Mouse (Mus musculus): ENCODE results near the gene Pip4k2a. TPM values are rescaled to one million over a fixed set of nuclear protein-coding genes. Genes with fewer than 3 reads are reported as not detected.

The Pip4k2a gene
- polyA plus RNA-seq, 1 experiment from 2014 or later = 10.7 TPM

DNA sequence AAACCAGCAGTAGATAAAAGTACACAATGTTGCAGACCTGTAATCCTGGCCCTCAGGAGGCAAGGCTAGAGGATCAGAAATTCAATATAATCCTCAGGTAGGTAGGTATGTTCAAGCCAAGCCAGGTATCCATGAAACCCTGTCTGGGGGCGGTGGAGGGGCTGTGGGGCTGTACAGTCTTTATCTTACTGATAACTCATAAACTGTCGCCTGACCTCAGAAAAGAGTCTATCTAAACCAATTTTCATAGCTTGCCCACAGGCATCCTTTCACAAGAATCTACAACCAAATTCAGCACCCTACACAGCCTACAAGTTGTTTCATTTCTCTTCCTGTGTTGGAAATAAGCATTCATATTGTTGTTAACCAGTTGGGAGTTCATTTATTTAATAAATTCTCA, 1.5 kb upstream of the Pip4k2a start:
- H3K4me2 ChIP-seq (replicated peaks) = no peak overlapping the region
- H3K27me3 ChIP-seq = peaks cover 4% of the 10 kb centered on the region; the same call in 1 of the 2 replicates
- no peak overlapping the region for H3K4me3 ChIP-seq
- H3K9ac ChIP-seq (replicated peaks) = no peak overlapping the region
- 94% methylated on average over 2 of the region's 2 CpGs for WGBS
- ATAC-seq (ENCODE audit: low FRiP score, low read depth) = no peak
- H3K4me1 ChIP-seq = peaks cover 22% of the 10 kb centered on the region
- no peak overlapping the region for H3K27ac ChIP-seq (replicated peaks)
- H3K36me3 ChIP-seq = no peaks in the 10 kb centered on the region
- no peaks in the 10 kb centered on the region for H3K9me3 ChIP-seq

- ATAC-seq (ENCODE audit: low FRiP score, low read depth) = peak; percentile 75
- Histone ChIP-seq H3K4me3 (peak overlapping the region; percentile 77), H3K27me3 (peaks cover 8% of the 10 kb centered on the region), H3K36me3 (no peaks in the 10 kb centered on the region), H3K9ac (replicated peaks) (peak overlapping the region; percentile 82), H3K27ac (replicated peaks) (peak overlapping the region; percentile 94), H3K4me2 (replicated peaks) (peak overlapping the region; percentile 97), H3K4me1 (peaks cover 22% of the 10 kb centered on the region), H3K9me3 (no peaks in the 10 kb centered on the region)
- WGBS = under 1% methylated on average over 46 of the region's 46 CpGs
These were observed 447 bp downstream of the Pip4k2a start for GRCm38 (mm10) chr2:18997387-18997971.

DNA sequence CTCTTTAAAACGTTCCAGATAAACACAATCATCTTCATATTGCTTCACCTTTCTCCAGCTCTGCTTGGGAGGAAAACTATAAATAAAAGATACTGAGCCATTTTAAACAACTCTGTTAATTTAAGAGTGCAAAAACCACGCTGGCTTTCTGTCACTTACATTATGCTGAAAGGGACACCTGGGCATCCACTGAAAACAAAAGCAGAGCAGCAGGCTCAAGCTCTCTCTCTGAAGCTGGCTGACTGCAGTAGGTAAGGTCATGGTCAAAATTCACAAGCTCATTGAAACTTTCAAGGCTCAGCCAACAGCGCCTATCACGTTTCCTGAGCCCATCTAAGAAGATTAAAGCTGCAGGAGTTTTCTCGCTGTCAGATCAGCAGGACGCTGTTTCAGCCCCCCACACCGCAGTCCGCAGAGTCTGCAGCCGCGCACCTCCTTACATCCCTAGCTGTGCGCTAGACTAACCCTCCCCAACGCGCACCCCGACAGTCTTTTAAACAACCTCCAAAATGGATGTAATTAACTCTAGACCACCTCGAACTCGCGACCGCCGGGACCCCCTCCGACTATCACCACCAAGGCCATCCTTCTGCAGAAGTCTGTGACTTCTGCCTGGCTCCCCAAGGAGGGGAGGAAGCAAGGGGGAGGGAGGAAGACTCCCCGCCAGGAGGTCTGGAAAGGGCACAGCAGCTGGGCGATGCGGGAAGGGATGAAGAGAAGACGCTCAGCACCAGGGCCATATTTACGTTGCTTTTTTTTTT, 1.3 kb downstream of the Pip4k2a start:
- no peak overlapping the region for H3K27ac ChIP-seq (replicated peaks)
- H3K9me3 ChIP-seq = no peaks in the 10 kb centered on the region
- no peak for ATAC-seq (ENCODE audit: low FRiP score, low read depth)
- H3K4me1 ChIP-seq = peaks cover 22% of the 10 kb centered on the region
- peak overlapping the region; percentile 82 for H3K9ac ChIP-seq (replicated peaks)
- H3K36me3 ChIP-seq = no peaks in the 10 kb centered on the region
- under 1% methylated on average over 25 of the region's 25 CpGs for WGBS
- H3K4me2 ChIP-seq (replicated peaks) = peak overlapping the region; percentile 97
- H3K27me3 ChIP-seq = peaks cover 8% of the 10 kb centered on the region
- H3K4me3 ChIP-seq = peak overlapping the region; percentile 77

DNA sequence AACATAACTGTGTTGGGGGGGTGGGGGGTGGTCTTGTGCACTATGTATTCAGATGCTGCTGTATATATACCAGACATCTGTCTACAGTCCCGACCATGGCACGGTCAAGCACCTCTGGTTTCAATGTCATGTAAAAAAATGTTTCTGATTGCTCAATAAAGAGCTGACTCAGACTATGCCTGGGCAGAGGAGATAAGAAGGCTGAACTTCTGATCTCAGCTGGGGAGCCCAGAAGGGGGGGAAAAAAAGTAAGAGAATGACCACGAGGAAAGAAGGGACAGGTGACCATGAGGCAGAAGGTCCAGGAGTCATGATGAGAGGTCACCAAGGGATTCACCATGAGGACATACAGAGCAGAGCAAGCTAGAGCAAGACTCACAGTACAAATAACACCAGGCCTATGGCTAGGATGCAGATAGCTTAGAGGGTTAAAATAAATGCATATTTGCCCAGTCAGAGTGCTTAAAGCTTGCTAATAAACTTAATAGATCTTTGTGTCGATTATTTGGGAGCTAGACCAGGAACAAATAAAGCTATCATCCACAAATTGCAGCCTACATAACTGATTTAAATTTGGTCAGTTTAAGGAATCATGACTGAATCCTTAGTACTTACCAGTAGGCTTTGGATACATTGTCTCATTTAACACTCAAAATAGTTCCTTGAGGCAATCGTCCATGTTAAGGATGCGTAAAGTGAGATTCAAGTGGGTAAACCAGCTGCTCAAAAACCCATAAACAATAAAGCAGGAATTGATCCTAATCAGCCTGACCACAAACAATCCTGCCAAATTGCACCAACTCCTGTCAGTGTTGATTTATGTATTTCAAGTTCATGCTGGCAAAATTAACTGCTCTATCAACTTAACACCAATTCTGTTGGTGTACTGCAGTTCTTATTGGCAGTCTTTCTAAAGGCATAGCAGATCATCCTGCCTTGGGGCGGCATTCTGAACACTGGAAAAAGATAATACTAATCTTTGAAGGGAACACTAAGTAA, 5.1 kb downstream of the Pip4k2a start:
- H3K4me1 ChIP-seq = peaks cover 15% of the 10 kb centered on the region
- no peak overlapping the region for H3K27ac ChIP-seq (replicated peaks)
- H3K9ac ChIP-seq (replicated peaks) = no peak overlapping the region
- no peak overlapping the region for H3K4me3 ChIP-seq
- no peak for ATAC-seq (ENCODE audit: low FRiP score, low read depth)
- no peaks in the 10 kb centered on the region for H3K9me3 ChIP-seq
- 83% methylated on average over 7 of the region's 7 CpGs for WGBS
- no peaks in the 10 kb centered on the region for H3K36me3 ChIP-seq
- peaks cover 4% of the 10 kb centered on the region; the same call in 1 of the 2 replicates for H3K27me3 ChIP-seq
- H3K4me2 ChIP-seq (replicated peaks) = no peak overlapping the region

GRCm38 (mm10) chr2:18988885-18989284, 9.0 kb downstream of the Pip4k2a start:
- no peak overlapping the region for H3K4me2 ChIP-seq (replicated peaks)
- H3K9me3 ChIP-seq = no peaks in the 10 kb centered on the region
- no peaks in the 10 kb centered on the region for H3K36me3 ChIP-seq
- H3K9ac ChIP-seq (replicated peaks) = no peak overlapping the region
- ATAC-seq (ENCODE audit: low FRiP score, low read depth) = no peak
- no peak overlapping the region for H3K4me3 ChIP-seq
- no peak overlapping the region for H3K27ac ChIP-seq (replicated peaks)
- WGBS = 85% methylated on average over 3 of the region's 3 CpGs
- peaks cover under 1% of the 10 kb centered on the region; the same call in 1 of the 2 replicates for H3K27me3 ChIP-seq
- no peaks in the 10 kb centered on the region for H3K4me1 ChIP-seq

DNA sequence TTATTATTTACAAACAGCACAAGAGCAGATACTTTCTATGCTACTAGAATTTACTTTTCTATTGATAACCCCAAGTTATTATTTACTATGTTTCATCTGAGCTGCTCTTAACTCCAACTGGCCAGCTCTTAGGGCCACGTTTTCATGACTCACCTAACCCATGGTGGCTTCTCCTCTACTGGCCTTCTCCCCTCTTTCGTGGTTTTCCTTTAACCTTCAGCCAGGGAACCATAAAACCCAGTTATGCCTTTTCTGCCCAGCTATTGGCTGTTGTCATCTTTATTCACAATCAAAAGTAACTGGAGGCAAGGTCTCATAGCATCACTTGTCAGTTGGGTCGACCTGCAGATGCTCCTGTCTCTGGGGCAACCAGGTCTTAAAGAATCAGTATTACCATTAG, 12.4 kb downstream of the Pip4k2a start:
- Histone ChIP-seq H3K27me3 (no peaks in the 10 kb centered on the region), H3K27ac (replicated peaks) (no peak overlapping the region), H3K4me1 (no peaks in the 10 kb centered on the region), H3K4me3 (no peak overlapping the region), H3K9ac (replicated peaks) (no peak overlapping the region), H3K9me3 (no peaks in the 10 kb centered on the region), H3K36me3 (no peaks in the 10 kb centered on the region), H3K4me2 (replicated peaks) (no peak overlapping the region)
- WGBS = 87% methylated on average over 3 of the region's 3 CpGs
- ATAC-seq (ENCODE audit: low FRiP score, low read depth) = no peak

DNA sequence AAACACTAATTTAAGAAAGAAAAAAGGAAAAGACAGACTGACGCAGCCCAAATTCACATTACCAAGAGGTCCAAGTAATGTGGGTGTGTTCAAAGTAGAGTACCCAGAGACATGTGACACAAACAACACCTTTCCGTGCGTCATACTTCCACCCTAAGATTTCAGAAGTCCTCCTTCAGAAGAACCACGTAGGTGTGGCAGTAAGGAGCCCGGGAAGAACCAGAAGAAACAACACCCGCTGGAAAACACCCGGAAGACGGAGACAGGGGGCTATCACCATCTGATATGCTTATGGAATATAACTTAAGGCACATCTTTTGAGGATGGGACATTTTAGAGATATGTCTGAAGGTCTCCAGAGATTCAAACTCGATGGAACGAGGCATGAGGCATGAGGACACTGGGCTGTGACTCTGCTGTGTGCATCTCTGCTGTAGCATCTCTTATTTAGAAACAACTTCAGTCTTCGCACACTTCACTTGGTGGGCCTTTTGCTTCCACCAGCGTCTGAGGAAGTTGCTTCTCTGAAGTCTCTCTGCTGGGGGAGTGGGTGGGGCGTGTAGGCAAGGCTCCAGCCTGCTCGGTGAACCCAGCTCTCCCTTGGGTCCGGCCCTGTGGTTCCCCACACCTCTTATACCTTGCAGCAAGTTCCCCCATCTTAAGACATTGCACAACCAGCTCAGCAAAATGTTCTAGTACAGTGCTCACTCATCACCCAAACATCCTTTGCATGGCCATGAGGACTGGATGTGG, 13.7 kb downstream of the Pip4k2a start:
- Histone ChIP-seq H3K9ac (replicated peaks) (no peak overlapping the region), H3K4me3 (no peak overlapping the region), H3K9me3 (no peaks in the 10 kb centered on the region), H3K27ac (replicated peaks) (no peak overlapping the region), H3K36me3 (no peaks in the 10 kb centered on the region), H3K27me3 (no peaks in the 10 kb centered on the region), H3K4me1 (no peaks in the 10 kb centered on the region), H3K4me2 (replicated peaks) (no peak overlapping the region)
- 94% methylated on average over 15 of the region's 15 CpGs for WGBS
- ATAC-seq (ENCODE audit: low FRiP score, low read depth) = no peak

DNA sequence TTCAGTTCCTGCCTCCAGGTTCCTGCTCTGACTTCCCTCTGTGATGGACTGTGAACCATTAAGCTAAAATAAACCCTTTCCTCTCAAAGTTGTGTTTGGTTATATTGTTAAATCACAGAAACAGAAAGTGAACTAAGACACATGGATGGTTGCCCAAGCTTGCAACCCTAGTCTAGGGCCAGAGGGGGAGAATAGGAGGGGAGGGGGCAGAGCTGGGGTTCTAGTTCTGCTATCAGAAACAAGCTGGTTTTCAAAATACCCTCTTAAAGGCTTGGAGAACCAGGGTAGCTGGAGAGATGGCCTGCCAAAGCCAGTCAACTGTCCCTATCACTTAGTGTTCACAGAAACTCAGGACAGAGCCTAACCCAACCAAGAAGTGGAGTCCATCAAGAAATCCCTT, 14.4 kb downstream of the Pip4k2a start:
- no peak overlapping the region for H3K27ac ChIP-seq (replicated peaks)
- no peaks in the 10 kb centered on the region for H3K4me1 ChIP-seq
- ATAC-seq (ENCODE audit: low FRiP score, low read depth) = no peak
- H3K4me2 ChIP-seq (replicated peaks) = no peak overlapping the region
- H3K27me3 ChIP-seq = no peaks in the 10 kb centered on the region
- H3K9me3 ChIP-seq = no peaks in the 10 kb centered on the region
- H3K36me3 ChIP-seq = no peaks in the 10 kb centered on the region
- no peak overlapping the region for H3K4me3 ChIP-seq
- no peak overlapping the region for H3K9ac ChIP-seq (replicated peaks)

DNA sequence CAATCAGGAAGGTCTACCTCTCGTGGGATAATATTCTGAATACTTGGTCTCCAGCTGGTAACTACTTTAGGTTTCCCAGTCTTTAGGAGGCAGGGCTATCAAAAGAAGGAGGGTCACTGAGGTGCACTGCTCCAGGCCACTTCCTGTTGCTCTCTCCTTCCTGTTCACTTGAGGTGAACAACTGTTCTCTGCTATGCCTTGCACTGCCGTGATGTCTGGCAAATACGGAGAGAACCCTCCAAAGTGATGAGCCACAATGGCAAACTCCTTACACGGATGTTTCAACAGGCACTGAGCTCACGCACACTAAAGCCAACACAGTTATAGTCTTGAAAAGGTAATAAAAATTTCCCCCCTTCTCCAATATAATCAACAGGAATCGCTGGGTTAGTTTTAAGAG, 15.3 kb downstream of the Pip4k2a start:
- WGBS = 80% methylated on average over 6 of the region's 6 CpGs
- ATAC-seq (ENCODE audit: low FRiP score, low read depth) = no peak
- Histone ChIP-seq H3K27ac (replicated peaks) (no peak overlapping the region), H3K9me3 (no peaks in the 10 kb centered on the region), H3K4me1 (no peaks in the 10 kb centered on the region), H3K27me3 (no peaks in the 10 kb centered on the region), H3K36me3 (no peaks in the 10 kb centered on the region), H3K9ac (replicated peaks) (no peak overlapping the region), H3K4me2 (replicated peaks) (no peak overlapping the region), H3K4me3 (no peak overlapping the region)

DNA sequence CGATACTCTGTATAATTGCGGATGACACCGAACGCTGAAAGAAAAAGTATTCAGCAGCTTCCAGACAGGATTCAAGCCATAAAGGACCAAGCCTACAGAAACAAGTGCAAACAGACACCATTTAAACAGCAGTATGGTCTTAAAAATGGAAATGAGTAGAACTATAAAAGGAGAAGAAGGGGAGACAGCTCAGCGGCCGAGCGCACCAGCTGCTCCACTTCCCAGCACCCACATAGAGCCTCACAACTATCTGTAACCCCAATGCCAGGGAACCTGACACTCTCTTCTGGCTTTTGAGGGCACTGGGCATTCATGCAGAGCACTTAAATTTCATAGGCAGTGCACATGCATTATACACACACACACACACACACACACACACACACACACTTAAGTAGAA, 18.3 kb downstream of the Pip4k2a start:
- H3K4me1 ChIP-seq = peaks cover 4% of the 10 kb centered on the region; the same call in 1 of the 2 replicates

DNA sequence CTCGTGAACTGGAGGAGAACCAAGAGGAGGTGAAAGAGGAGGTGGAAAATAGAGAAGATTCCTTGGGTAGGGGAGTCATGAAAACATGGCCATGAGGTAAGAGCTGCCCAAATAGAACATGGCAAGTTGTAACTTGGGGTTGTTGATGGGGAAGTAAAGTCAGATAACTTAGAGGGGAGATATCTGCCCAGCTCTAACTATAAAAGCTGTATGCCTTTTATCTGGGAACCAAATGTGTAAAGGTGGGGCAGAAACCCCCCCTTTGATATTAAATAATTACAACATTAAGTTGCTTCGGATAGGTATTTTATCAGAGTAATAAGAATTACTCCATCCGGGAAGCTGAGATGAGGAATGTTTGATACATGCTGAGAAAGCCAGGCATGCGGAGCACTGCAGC, 18.9 kb downstream of the Pip4k2a start:
- no peak overlapping the region for H3K4me3 ChIP-seq
- ATAC-seq (ENCODE audit: low FRiP score, low read depth) = no peak
- H3K9me3 ChIP-seq = no peaks in the 10 kb centered on the region
- no peaks in the 10 kb centered on the region for H3K36me3 ChIP-seq
- no peak overlapping the region for H3K27ac ChIP-seq (replicated peaks)
- 83% methylated on average over 4 of the region's 4 CpGs for WGBS
- no peaks in the 10 kb centered on the region for H3K27me3 ChIP-seq
- peaks cover 4% of the 10 kb centered on the region; the same call in 1 of the 2 replicates for H3K4me1 ChIP-seq
- H3K9ac ChIP-seq (replicated peaks) = no peak overlapping the region
- no peak overlapping the region for H3K4me2 ChIP-seq (replicated peaks)

More for the DNA sequence above, 18.3 kb downstream of the Pip4k2a start:
- no peak overlapping the region for H3K4me3 ChIP-seq
- H3K36me3 ChIP-seq = no peaks in the 10 kb centered on the region
- no peak for ATAC-seq (ENCODE audit: low FRiP score, low read depth)
- WGBS = 82% methylated on average over 7 of the region's 7 CpGs
- no peaks in the 10 kb centered on the region for H3K9me3 ChIP-seq
- H3K4me2 ChIP-seq (replicated peaks) = no peak overlapping the region
- no peaks in the 10 kb centered on the region for H3K27me3 ChIP-seq
- no peak overlapping the region for H3K9ac ChIP-seq (replicated peaks)
- no peak overlapping the region for H3K27ac ChIP-seq (replicated peaks)
